Mouse (Mus musculus): ENCODE data around the gene 1700001C02Rik. TPM values are rescaled to one million over a fixed set of nuclear protein-coding genes. Genes with fewer than 3 reads are reported as not detected.

Gene 1700001C02Rik
- polyA plus RNA-seq (2012) = not detected in 2 replicates

DNA sequence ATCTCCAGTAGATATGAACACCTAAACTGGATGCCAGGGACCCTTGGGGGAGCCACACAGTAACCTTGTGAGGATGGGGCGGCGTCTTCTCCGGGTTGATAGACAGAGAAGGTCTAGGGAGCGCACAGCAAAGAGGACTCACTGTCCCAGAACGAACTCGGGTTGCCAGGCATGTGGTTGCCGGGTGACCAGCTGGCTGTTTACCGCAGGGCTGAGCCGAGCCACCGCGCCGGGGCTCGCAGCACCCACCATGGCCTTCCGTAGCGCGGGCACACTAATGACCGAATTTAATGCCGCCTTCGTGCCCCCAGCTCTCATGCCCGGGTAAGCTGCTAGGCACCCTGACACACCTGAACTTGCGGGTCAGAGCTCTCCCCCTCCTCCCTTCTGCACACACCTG lies at the start of gene 1700001C02Rik:
1700001C02Rik (plus strand) TSS at position 187 of the 400 bp plus-strand sequence.

DNA sequence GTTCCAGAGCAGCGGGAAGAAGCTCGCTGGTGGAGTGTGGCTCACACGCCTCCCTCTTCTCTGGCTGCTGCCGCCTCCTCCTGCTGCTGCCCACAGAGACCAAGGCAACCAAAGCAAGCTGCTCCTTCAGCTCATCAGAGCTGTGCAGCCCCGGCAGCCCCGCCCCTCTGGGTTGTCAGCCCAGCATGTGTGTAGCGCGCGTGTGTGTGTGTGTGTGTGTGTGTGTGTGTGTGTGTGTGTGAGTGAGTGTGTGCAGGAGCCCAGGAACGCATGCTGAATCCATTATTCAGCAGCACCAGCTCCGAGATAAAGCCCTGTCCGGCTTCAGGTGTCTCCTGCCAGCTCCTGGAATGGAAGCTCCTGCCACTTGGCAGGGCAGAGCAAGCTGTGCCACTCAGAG lies 4.0 kb upstream of the 1700001C02Rik start, which contains the start of gene Otof:
Otof (minus strand) TSS at position 112 of the 400 bp plus-strand sequence.

Other genes starting within 250 kb of the 1700001C02Rik start
- gene Selenoi, start 233.5 kb upstream of the 1700001C02Rik start, polyA plus RNA-seq (2012) = 0.73 and 1.8 TPM in 2 replicates
- gene Drc1, start 184.7 kb upstream of the 1700001C02Rik start, polyA plus RNA-seq (2012) = 0.03 TPM in 1 of 2 replicates, not detected in the other
- gene Otof, start 4.1 kb upstream of the 1700001C02Rik start, polyA plus RNA-seq (2012) = 0.01 and 0.11 TPM in 2 replicates
- not detected in 2 replicates for gene Cib4, start 79.8 kb downstream of the 1700001C02Rik start, polyA plus RNA-seq (2012)
- gene Kcnk3, start 122.1 kb downstream of the 1700001C02Rik start, polyA plus RNA-seq (2012) = 0.13 and 0.15 TPM in 2 replicates
- 9.3 and 11.6 TPM in 2 replicates for gene Slc35f6, start 181.9 kb downstream of the 1700001C02Rik start, polyA plus RNA-seq (2012)
- 259 and 274 TPM in 2 replicates for gene Cenpa, start 200.7 kb downstream of the 1700001C02Rik start, polyA plus RNA-seq (2012)
- 0.01 and 0.03 TPM in 2 replicates for gene Dpysl5, start 245.5 kb downstream of the 1700001C02Rik start, polyA plus RNA-seq (2012)

Data from megakaryocyte-erythroid progenitor cell, adult 5 weeks (primary cell).